Mouse (Mus musculus) ovary, adult 2 months (tissue): ENCODE data around the gene Ucn3. TPM values are rescaled to one million over a fixed set of nuclear protein-coding genes. Genes with fewer than 3 reads are reported as not detected.

Experiments
- polyA plus RNA-seq: library from polyadenylated mRNA; depleted of rRNA; stranded (reverse); fragments of >200 nt; gene quantifications from 2 replicates; pipeline ENCODE4 v1.2.3, GENCODE M21; 2012; rRNA removed

Gene Ucn3
- polyA plus RNA-seq: not detected in 2 replicates

DNA sequence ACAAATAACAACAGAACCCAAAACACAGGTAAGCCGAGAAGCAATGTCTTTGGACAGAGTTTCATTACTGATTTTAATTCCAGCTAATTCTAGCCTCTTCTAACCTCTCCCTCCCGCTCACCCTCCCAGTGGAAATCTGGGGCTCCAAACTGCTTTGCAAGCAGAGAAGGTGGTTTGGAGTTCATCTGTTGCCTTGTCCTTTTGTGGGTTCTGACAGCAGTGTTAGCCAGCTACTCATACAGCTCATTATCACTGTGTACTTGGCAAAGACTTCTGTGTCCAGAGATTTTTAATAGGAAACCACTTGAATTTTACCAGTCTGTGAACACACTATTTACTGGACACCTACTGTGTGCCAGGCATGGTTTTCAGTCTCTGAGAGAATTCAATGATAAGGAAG lies at the start of gene Ucn3:
TSS of gene Ucn3 (minus strand) at position 101 of the 400 bp plus-strand sequence.

DNA sequence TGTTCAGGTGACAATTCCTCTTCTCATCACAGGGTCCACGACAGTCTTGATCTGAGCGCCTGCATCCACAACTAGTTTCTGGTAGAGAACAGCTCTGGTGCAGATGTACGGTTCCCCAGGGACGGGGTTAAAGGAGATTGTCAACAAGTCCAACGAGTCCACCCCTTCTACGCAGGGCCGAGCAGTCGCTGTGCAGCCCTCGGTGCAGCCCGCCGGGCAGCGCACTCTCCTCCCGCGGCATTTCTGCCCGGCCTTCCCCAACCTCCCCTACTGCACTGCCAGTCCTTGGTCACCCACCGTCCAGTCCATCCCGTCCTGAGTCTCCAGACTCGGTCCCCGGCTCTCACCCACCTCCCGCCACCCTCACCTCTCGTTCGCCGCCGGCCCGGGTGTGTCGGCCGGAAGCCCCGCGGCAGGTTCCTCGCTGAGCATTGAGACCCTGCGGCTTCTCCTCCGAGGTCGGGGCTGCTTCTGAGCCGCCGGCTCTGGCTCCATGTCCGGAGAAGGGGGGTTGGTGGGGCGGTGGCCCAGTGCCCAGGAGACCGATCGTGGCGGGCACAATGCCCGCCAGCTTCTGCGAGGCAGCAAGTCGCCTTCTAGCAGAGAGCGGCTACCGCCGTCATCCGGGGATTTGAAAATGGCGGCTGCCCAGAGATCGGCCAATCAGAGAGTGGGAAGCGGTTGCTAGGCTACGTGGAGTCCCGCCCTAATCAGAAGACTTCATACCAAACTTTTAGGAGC lies 27.4 kb downstream of the Ucn3 start, which contains the start of the genes Net1 and Tubal3:
TSS of gene Net1 (minus strand) at position 650 of the 741 bp plus-strand sequence.
TSS of gene Tubal3 (plus strand) at position 704 of the 741 bp plus-strand sequence.

Other genes with a start within 250 kb of the Ucn3 start
- 0.83 and 1.5 TPM in 2 replicates for gene Calml3, start 141.0 kb downstream of the Ucn3 start, polyA plus RNA-seq
- gene Calm4, start 107.6 kb downstream of the Ucn3 start, polyA plus RNA-seq: not detected in 2 replicates
- not detected in 2 replicates for gene Calm5, start 91.2 kb downstream of the Ucn3 start, polyA plus RNA-seq
- gene Net1, start 27.1 kb downstream of the Ucn3 start, polyA plus RNA-seq: 18.3 and 20.7 TPM in 2 replicates
- 0.19 and 0.33 TPM in 2 replicates for gene Tubal3, start 27.1 kb downstream of the Ucn3 start, polyA plus RNA-seq
- gene Akr1c14, start 103.7 kb upstream of the Ucn3 start, polyA plus RNA-seq: 15.6 and 16.9 TPM in 2 replicates
- gene Akr1c18, start 205.3 kb upstream of the Ucn3 start, polyA plus RNA-seq: 37.3 and 46.9 TPM in 2 replicates
- 2.3 and 2.6 TPM in 2 replicates for gene Akr1c13, start 245.8 kb upstream of the Ucn3 start, polyA plus RNA-seq